Mouse (Mus musculus): ENCODE measurements at regions not wholly inside any gene's neighbourhood (a gene's known extent, or its start where the extent isn't known, plus 50 kb on each side); places are given as distances from the start of the nearest gene placed in this dataset.

- TF ChIP-seq MAFK (IDR thresholded peaks at IDR 0.05; ENCODE audit: insufficient read depth, low read depth, low read length): no peak
- no peak for TF ChIP-seq ZC3H11A (IDR thresholded peaks at IDR 0.05; ENCODE audit: borderline replicate concordance, low read depth, low read length)
Observed at GRCm38 (mm10) chr15:62397009-62397408, 1448.0 kb downstream of the Gsdmc2 start.

All from ES-E14 (cell line).